Mouse (Mus musculus): Measurements from ENCODE around the gene Mindy1.
"Not testable (repeated sequence)": the region's sequence is repeated elsewhere in the genome, so short reads cannot be mapped to it uniquely, and the experiment has no call there.

Mindy1 gene

DNA sequence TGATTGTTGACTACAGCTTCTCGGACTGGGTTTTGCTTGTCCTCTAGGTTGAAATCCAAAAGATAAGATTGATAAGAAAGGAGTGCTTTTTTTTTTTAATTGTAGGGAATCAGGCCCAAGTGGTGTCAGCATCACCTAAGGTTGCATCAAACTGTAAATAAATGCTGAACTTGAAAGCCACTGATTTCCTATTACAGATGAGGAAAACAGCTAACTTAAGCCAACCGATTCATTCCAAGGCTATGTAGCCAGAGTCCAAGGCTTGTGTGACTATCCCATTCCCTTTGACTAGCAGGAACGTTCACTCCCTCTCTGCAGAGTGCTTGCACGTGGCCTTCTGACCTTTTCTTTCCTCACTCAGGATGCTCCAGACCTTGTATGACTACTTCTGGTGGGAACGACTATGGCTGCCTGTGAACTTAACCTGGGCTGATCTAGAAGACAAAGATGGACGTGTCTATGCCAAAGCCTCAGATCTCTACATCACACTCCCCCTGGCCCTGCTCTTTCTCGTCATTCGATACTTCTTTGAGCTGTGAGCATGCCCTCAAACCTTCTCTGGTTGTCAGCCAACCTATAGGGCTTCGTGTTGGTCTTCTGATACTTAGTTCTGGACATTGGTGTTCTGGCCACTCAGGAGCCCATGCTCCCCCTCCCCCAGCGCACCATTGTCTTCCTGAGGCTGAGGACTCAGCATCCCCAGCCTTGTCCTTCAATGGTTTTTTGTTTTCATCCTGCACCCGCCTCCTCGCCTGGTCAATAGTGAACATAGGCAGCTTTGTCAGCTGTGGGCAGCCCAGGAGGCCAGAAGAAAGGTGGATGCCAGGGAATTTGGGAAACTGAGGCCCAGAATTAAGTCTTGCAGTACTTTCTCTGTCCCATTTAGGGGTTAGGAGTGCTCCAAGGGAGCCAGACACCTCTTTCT is 38.8 kb downstream of the Mindy1 start:
- DNase-seq (ENCODE audit: low spot score), result no peak

DNA sequence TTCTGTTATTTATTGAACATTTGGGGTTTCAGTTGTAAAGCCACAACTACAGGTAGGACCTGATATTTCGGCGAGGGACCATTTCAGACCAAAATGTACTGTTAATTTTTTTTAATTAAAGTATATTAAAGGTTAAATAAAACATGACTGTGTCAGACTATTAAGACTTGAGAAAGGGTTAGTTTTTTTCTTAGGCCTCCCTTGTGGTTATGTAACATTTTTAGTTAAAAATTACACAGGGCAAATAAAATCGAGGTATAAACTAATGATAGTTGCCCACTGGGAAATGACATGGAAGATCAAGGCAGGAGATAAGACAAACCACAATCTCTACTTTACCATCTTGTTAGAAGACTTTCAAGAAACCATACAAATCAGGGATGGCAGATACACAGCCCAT is 42.3 kb downstream of the Mindy1 start:
- DNase-seq (ENCODE audit: low spot score), result no peak

DNA sequence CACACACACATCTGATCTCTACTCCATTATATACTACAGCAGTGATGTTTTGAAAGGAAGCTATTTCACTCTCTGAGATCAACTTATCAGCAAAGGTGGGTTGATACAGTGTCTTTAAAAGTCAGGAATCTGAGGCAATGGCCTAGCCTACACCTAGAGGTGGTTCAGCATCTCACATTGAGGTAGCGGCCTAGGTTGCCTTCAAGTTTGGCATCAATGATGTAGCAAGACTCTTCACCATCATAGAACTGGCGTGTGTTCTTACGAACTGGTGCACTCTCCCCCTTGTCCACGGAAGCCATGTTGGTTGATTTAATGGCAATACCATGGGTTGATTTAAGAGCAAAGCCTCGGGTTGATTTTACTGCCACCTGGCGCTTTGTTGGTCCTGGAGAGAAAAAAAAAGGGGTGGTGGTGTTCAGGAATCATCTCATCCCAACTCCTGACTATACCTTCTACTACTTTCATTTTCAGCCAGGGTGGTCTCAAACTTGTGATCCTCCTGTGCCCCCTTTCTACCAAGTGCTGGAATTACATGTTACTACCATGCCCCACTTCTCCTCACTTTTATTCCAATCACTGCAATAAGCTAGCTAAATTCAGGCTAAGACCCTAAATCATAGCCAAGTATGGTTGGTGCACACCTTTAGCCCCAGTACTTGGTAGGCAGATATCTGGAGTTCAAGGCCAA is 43.5 kb downstream of the Mindy1 start:
- DNase-seq (ENCODE audit: low spot score), result no peak

DNA sequence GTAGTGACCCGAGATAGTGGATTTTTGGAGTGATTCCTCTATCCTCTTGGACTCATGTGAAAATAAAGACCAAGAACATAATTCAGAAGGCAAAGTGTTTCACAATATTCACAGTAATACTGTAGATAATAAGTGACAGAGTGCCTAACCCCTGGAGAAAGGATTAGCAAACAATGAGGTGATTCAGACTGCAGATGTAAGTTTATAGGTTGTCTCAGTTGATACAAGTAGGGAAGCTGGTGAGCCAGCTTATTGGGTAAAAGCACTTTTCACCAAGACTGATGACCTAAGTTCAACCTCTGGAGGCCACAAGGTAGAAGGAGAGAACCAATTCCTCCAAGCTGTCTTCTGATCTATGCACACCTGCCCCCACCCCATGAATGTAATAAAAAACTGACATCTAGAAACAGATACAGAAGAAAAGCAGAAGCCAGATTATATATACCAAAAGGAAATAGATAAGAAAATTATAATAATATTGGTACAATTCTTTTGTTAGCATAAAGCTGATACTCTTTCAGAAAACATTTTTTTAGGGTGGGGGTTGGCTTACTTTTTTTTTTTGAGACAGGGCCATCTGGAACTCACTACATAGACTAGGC is 47.8 kb downstream of the Mindy1 start:
- no peak for DNase-seq (ENCODE audit: low spot score)

DNA sequence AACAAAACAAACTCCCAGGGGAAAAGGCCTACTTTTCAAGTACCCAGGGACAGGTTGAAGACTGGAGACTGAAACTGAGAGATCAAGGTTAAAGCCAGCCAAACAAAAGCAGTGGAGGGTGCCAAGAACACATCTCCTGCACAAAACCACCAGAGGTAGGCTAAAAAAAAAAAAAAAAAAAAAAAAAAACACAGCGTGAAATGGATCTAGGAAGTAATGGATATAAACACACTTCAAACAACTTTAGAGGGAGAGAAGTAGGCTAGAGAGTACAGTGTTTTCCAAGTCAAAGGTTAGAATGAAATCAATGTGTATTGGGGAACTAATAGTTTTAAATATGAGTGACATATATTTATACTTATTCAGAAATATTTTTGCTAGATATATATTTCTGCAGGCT is 50.4 kb downstream of the Mindy1 start:
- no peak for DNase-seq (ENCODE audit: low spot score)

DNA sequence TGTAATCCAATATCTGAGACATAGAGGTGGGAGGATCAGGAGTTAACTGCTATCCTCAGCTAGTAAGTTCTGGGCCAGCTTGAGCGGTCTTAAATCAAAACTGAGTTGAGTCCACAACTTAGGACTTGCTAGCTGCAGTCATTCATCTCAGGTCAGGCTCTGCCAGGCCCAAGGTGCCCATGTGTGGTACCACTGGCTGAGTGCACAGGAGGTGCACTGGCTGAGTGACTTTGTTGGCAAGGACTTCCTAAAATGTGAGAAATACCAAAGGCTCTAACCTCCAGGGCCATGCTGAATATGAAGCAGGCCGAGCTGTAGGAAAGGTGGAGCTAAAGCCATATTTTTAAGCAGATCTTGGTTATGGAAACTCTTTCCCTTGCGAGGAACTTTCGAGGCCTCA is 56.2 kb downstream of the Mindy1 start:
- DNase-seq (ENCODE audit: low spot score), result no peak

DNA sequence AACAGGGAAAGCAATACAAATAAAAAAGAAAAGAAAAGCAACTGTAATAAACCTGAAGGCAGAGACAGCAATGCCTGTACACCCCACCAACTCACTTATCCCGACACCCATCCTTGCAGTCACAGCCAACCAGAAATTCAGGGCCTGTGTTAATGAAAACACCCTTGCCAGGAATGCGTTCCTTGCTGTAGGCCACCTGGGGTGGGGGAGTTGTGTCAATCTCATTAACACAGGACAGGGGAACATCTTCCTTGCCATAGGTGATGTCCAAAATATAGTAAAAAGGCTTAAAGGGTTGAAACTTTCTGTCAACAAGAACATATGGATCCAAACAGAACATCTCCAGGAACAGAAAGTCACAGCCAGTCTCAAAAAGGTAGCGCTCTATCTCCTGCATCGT is 57.1 kb downstream of the Mindy1 start:
- DNase-seq (ENCODE audit: low spot score), result no peak

DNA sequence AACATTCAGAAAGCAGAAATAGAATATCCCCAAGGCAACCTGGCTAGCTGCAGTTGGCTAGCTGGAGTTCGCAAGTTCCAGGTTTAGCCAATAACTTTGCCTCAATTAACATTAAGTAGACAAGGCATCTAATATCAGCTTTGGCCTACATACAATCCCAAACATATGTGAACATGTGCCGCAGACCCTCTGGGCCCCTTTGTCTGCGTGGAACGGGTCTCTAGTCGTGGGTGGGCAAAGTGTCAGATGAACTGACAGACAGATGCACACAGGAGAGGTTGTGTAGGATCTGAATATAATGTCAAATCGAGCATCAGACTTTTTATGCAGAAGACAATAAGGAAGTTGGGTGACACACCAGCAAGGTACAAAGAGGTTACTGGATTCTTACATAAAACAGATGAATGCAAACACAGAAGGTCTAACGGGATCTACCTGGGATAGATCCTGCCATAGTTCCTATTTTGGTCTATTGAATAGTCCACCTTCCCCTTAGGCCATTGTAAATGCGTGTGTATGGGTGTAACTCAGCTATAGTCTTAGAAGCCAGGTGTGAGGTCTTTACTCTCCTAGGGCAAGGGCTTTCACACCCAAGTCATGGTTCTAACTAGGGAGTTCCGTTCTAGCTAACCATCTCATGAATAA is 62.3 kb downstream of the Mindy1 start:
- not testable (repeated sequence) for DNase-seq (ENCODE audit: low spot score)
